Mouse (Mus musculus) kidney, postnatal 0 days (tissue): ENCODE measurements around the gene Gm42906. TPM values are rescaled to one million over a fixed set of nuclear protein-coding genes. Genes with fewer than 3 reads are reported as not detected.
A peak's percentile ranks its signal among the peaks of the same experiment; 100 is the strongest.

Experiments used
- ATAC-seq: fragments of 200-750 bp; cut with Nextera tagmentation; replicated peaks from 2 replicates; pipeline ENCODE4 v1.8.0; 2017; ENCODE audit warnings: low read depth, moderate number of reproducible peaks, moderate TSS enrichment, moderate library complexity; ENCODE audit not compliant: low FRiP score
- DNase-seq: peaks from one replicate; pipeline ENCODE4 v3.0.0-alpha.2; 2016; ENCODE audit warnings: low spot score
- H3K27ac ChIP-seq: fragments of 300-500 bp; sonication (generic); 2 replicates; pipeline ENCODE4 v1.5.1; 2014; ENCODE audit warnings: mild to moderate bottlenecking
- H3K27me3 ChIP-seq: fragments of 300-500 bp; sonication (generic); 2 replicates; pipeline ENCODE4 v1.6.1; 2014; ENCODE audit warnings: low read length, mixed read lengths; ENCODE audit not compliant: insufficient read depth
- H3K36me3 ChIP-seq: fragments of 300-500 bp; sonication (generic); 2 replicates; pipeline ENCODE4 v1.6.1; 2014; ENCODE audit warnings: low read length, mixed read lengths; ENCODE audit not compliant: insufficient read depth
- H3K4me1 ChIP-seq: fragments of 300-500 bp; sonication (generic); replicated peaks from 2 replicates; pipeline ENCODE4 v1.6.1; 2014; ENCODE audit warnings: antibody characterized with exemption, low read length, mixed read lengths; ENCODE audit not compliant: insufficient read depth
- H3K4me2 ChIP-seq: fragments of 300-500 bp; sonication (generic); 2 replicates; pipeline ENCODE4 v1.6.1; 2014; ENCODE audit warnings: mild to moderate bottlenecking, low read length, moderate library complexity, mixed read lengths
- H3K4me3 ChIP-seq: fragments of 300-500 bp; sonication (generic); replicated peaks from 2 replicates; pipeline ENCODE4 v1.5.1; 2014; ENCODE audit warnings: low read depth, low read length
- H3K9ac ChIP-seq: fragments of 300-500 bp; sonication (generic); 2 replicates; pipeline ENCODE4 v1.6.1; 2014; ENCODE audit warnings: low read depth, low read length
- H3K9me3 ChIP-seq: fragments of 300-500 bp; sonication (generic); replicated peaks from 2 replicates; pipeline ENCODE4 v1.6.1; 2016; ENCODE audit warnings: low read length, inconsistent platforms, mixed read lengths
- CTCF ChIP-seq: IDR thresholded peaks from 2 replicates; pipeline ENCODE4 v1.5.1; 2016; ENCODE audit warnings: antibody characterized with exemption, low read depth, mild to moderate bottlenecking, moderate library complexity
- WGBS: fragments of 180-500 bp; shearing (Covaris S2); extraction: QIAGEN DNeasy Blood & Tissue Kit; methylation state at CpG from one replicate; pipeline ENCODE4 v1.1.7; 2014; 5-methylcytosine and 5-hydroxymethylcytosine counted together
- polyA plus RNA-seq: library from polyadenylated mRNA; unstranded; fragments of >200 nt; fragmentation: Nextera tagmentation; extraction: Ambion mirVana; gene quantifications from 2 replicates; pipeline ENCODE4 v1.2.1, GENCODE M21; 2015

Gene Gm42906
- polyA plus RNA-seq, 1 experiment from 2014 or later, result not detected

GRCm38 (mm10) chr5:151274265-151274664, 153.7 kb downstream of the Gm42906 start:
- DNase-seq, result no peak
- 50% methylated on average over 6 of the region's 6 CpGs for WGBS
- no peaks in the 10 kb centered on the region for H3K27me3 ChIP-seq
- no peaks in the 10 kb centered on the region for H3K4me1 ChIP-seq
- H3K9ac ChIP-seq, result no peak overlapping the region
- no peak overlapping the region for H3K4me2 ChIP-seq
- TF ChIP-seq CTCF, result no peak
- H3K9me3 ChIP-seq, result no peaks in the 10 kb centered on the region
- H3K27ac ChIP-seq, result no peak overlapping the region
- H3K4me3 ChIP-seq, result no peak overlapping the region
- ATAC-seq, result no peak; the same call in 1 of the 2 replicates
- no peaks in the 10 kb centered on the region for H3K36me3 ChIP-seq

GRCm38 (mm10) chr5:151270815-151271214, 157.1 kb downstream of the Gm42906 start:
- Histone ChIP-seq H3K9ac (no peak overlapping the region), H3K4me2 (no peak overlapping the region), H3K9me3 (no peaks in the 10 kb centered on the region), H3K27ac (no peak overlapping the region), H3K36me3 (no peaks in the 10 kb centered on the region), H3K27me3 (no peaks in the 10 kb centered on the region), H3K4me3 (no peak overlapping the region), H3K4me1 (no peaks in the 10 kb centered on the region)
- WGBS, result 90% methylated on average over 5 of the region's 5 CpGs
- TF ChIP-seq CTCF, result no peak
- no peak for ATAC-seq
- DNase-seq, result no peak

- 88% methylated on average over 14 of the region's 14 CpGs for WGBS
- no peak for TF ChIP-seq CTCF
Observed at GRCm38 (mm10) chr5:151266896-151267634, 160.9 kb downstream of the Gm42906 start.

GRCm38 (mm10) chr5:151261558-151261957, 166.4 kb downstream of the Gm42906 start:
- no peaks in the 10 kb centered on the region for H3K27me3 ChIP-seq
- H3K4me1 ChIP-seq, result no peaks in the 10 kb centered on the region
- H3K4me2 ChIP-seq, result no peak overlapping the region
- H3K27ac ChIP-seq, result no peak overlapping the region
- no peaks in the 10 kb centered on the region for H3K9me3 ChIP-seq
- DNase-seq (no peak), ATAC-seq (no peak)
- H3K4me3 ChIP-seq, result no peak overlapping the region
- WGBS, result 82% methylated on average over 2 of the region's 2 CpGs
- TF ChIP-seq CTCF, result no peak
- H3K9ac ChIP-seq, result no peak overlapping the region
- no peaks in the 10 kb centered on the region for H3K36me3 ChIP-seq

More at GRCm38 (mm10) chr5:151266896-151267634, 160.9 kb downstream of the Gm42906 start:
- Histone ChIP-seq H3K4me2 (no peak overlapping the region), H3K9ac (no peak overlapping the region), H3K9me3 (no peaks in the 10 kb centered on the region), H3K4me3 (no peak overlapping the region), H3K27ac (no peak overlapping the region), H3K27me3 (no peaks in the 10 kb centered on the region), H3K36me3 (no peaks in the 10 kb centered on the region), H3K4me1 (no peaks in the 10 kb centered on the region)
- DNase-seq, result no peak
- no peak for ATAC-seq

GRCm38 (mm10) chr5:151252213-151252612, 175.8 kb downstream of the Gm42906 start:
- Histone ChIP-seq H3K27ac (no peak overlapping the region), H3K4me2 (no peak overlapping the region), H3K4me3 (no peak overlapping the region), H3K4me1 (0 out of 2 replicates have a peak, but pooled peaks cover 3% of the 10 kb centered on the region), H3K9ac (no peak overlapping the region), H3K27me3 (no peaks in the 10 kb centered on the region), H3K36me3 (no peaks in the 10 kb centered on the region), H3K9me3 (no peaks in the 10 kb centered on the region)
- DNase-seq (no peak), ATAC-seq (no peak)
- peak; percentile 10; the same call in 1 of the 2 replicates for TF ChIP-seq CTCF
- 82% methylated on average over 8 of the region's 8 CpGs for WGBS

GRCm38 (mm10) chr5:151251656-151252055, 176.3 kb downstream of the Gm42906 start:
- Histone ChIP-seq H3K27me3 (no peaks in the 10 kb centered on the region), H3K9me3 (no peaks in the 10 kb centered on the region), H3K36me3 (no peaks in the 10 kb centered on the region), H3K4me2 (no peak overlapping the region), H3K4me3 (no peak overlapping the region), H3K4me1 (0 out of 2 replicates have a peak, but pooled peaks cover 3% of the 10 kb centered on the region), H3K27ac (no peak overlapping the region), H3K9ac (no peak overlapping the region)
- WGBS, result 87% methylated on average over 8 of the region's 8 CpGs
- DNase-seq (no peak), ATAC-seq (no peak)
- TF ChIP-seq CTCF, result no peak
